Mouse (Mus musculus) adrenal gland, adult 18-20 months (tissue): ENCODE results near the gene Omg. TPM values are rescaled to one million over a fixed set of nuclear protein-coding genes. Genes with fewer than 3 reads are reported as not detected.

ENCODE experiments used
- DNase-seq, 2 experiments: peaks; one replicate each; pipeline ENCODE4 v3.0.0; 2021 to 2022; ENCODE audit warnings: low spot score in 2 of 2
- total RNA-seq, 2 experiments: library from RNA; stranded (reverse); gene quantifications; 1 replicate in 1 of 2; 2 replicates in 1 of 2; pipeline ENCODE4 v1.2.3; 2021

Gene Omg
- total RNA-seq, 2 experiments from 2014 or later, result 5.2 to 7.5 TPM

- no peak for DNase-seq
Observed at GRCm38 (mm10) chr11:79519299-79519698, 15.4 kb upstream of the Omg start.

- no peak for DNase-seq
Observed at GRCm38 (mm10) chr11:79515798-79516197, 11.9 kb upstream of the Omg start.

- DNase-seq, result no peak
Observed at GRCm38 (mm10) chr11:79515331-79515730, 11.4 kb upstream of the Omg start.

GRCm38 (mm10) chr11:79511970-79512369 is 8.1 kb upstream of the Omg start:
- no peak for DNase-seq

- no peak for DNase-seq
Observed at GRCm38 (mm10) chr11:79504506-79504905, 622 bp upstream of the Omg start.

DNA sequence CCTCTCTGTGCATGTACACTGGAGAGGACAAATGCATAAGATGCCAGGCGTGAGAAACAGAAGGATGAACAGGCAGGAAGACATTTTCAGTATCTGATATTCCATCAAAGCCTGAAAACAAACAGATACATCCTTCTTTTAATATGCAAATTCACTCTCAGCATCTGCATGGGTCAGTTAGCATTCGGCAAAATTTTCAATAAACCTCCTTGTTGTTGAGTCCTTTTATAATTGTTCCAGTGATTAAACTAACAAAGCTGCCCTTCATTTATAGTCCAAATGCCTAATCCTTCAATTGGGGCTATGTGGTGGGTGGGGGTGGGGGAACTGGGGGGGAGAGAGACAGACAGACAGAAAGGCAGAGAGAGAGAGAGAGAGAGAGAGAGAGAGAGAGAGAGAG is 967 bp downstream of the Omg start:
- DNase-seq, result no peak

DNA sequence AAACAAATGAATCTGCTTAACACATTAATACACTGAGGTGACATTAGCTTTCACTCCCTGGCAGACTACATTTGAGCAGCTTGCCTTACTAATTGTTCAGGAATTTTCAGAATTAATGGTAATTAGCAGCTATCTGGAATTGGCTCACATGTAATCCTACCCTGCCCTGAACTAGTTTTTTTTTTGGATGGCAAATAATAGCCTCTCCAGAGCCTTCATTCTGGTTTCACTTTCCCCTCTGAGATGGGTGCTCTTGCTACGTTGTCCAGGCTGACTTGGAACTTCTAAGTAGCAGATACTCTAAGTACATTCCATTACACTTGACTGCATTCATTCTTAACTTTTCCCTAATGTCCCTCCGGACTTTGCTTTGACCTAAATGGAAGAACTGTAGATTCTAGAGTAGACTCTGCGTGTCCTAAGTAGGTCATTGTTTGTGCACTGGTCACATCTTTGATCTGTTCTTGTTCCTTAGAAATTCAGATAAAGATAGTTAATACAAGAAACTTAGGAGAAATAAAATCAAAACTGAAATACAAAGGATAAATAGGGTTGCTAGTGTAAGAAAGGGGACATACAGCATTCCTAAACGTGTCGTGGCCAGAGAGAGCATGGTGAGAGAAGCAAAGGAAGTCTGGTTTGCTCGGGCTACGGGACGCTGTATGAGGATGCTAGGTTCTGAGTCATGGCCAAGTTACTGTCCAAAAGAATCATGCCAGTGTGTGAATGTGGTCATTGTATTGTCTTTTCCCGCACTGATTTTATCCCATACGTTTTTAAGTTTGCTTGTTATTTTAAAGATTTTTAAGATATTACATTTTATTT is 8.7 kb downstream of the Omg start:
- no peak for DNase-seq

- DNase-seq, result no peak
Observed at GRCm38 (mm10) chr11:79484721-79485120, 19.2 kb downstream of the Omg start.

- no peak for DNase-seq
Observed at GRCm38 (mm10) chr11:79483876-79484528, 19.9 kb downstream of the Omg start.

GRCm38 (mm10) chr11:79483392-79483791 is 20.5 kb downstream of the Omg start:
- DNase-seq, result no peak

DNA sequence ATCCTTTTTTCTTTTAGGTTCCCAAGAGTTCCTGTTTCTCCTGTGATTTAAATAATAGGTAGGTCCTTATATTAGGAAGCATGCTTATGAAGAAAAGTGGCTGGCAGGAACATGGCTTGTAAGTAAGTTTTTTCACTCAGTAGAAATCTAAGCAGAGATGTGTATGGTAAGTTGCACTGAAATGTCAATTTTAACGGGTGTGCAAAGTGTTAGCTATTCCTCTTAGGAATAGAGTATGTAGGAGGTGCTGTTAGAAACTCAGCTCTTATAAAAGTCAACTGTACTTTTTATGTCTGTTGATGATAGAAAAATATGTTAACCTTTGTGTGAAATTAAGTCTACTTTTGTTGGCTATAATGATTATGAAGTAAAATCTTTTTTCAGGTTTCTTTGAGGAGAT is 35.8 kb downstream of the Omg start:
- no peak for DNase-seq

DNA sequence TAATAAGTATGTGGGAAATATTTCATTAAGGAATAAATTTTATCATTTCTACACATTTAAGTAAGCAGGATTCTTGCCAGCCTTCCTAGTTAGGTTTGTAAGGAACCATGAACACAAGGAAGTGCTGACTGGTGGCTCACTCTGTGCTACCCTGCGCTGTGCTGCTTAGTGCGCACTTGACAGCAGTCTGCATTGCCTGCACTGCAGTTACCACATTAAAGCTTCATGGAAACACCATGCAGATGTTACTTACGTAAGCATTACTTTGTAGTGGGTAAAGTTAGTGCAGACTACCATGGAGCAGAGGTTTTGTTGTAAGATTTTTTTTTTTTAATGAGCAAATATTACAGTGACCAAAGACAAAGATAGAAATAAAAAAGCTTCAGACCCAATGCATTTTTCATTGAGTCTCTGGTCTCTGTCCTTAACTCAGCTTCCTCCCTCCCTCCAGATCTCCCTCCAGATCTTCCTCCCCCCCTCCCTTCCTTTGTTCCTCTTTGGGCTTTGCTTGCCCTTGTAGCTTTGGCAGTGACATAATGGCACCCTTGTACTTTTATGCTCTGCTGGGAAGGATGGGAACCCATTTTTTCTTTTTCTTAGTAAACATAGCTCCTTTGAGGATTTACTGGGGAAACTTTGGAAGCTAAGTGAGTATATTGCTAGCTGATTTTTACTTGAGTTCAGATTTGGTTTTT is 43.0 kb downstream of the Omg start:
- DNase-seq, result no peak

GRCm38 (mm10) chr11:79459846-79460245 is 44.0 kb downstream of the Omg start:
- no peak for DNase-seq

GRCm38 (mm10) chr11:79457928-79458327 is 46.0 kb downstream of the Omg start:
- no peak for DNase-seq

- no peak for DNase-seq
Observed at GRCm38 (mm10) chr11:79452966-79453365, 50.9 kb downstream of the Omg start.

Other genes starting within 250 kb of the Omg start
- gene Wsb1, start 249.4 kb downstream of the Omg start, total RNA-seq, result 10 to 100 TPM; 34.5 to 46.1 TPM
- not detected for gene Gm9964, start 207.2 kb downstream of the Omg start, total RNA-seq
- gene Nf1, start 164.4 kb downstream of the Omg start, total RNA-seq, result 10 to 100 TPM; 53.5 to 60.6 TPM
- 1 to 10 TPM in 1 of 2 experiments, under 1 TPM in 1; 0.99 to 2.3 TPM for gene Evi2b, start 19.7 kb upstream of the Omg start, total RNA-seq
- gene Evi2, start 26.5 kb upstream of the Omg start, total RNA-seq, result under 1 TPM; 0.10 to 0.23 TPM
- 1 to 10 TPM; 2.9 to 3.3 TPM for gene Evi2a, start 26.5 kb upstream of the Omg start, total RNA-seq
- gene Rab11fip4, start 87.1 kb upstream of the Omg start, total RNA-seq, result 1 to 10 TPM; 2.0 to 4.3 TPM